Mouse (Mus musculus) spleen, adult 2 months (tissue): ENCODE results near the gene Ndufaf3.
"Not testable (repeated sequence)": the region's sequence is repeated elsewhere in the genome, so short reads cannot be mapped to it uniquely, and the experiment has no call there.

Experiments used
- CTCF ChIP-seq: fragments of 200-500 bp; IDR thresholded peaks from 2 replicates; pipeline ENCODE4 v1.5.1; 2011; ENCODE audit warnings: mild to moderate bottlenecking, inconsistent platforms; ENCODE audit not compliant: insufficient read depth, insufficient read length, insufficient replicate concordance; ENCODE audit errors: extremely low read depth
- POLR2A ChIP-seq: fragments of 200-500 bp; IDR thresholded peaks from 2 replicates; pipeline ENCODE4 v1.6.1; 2011; ENCODE audit warnings: low read depth, low read length, inconsistent platforms

DNA sequence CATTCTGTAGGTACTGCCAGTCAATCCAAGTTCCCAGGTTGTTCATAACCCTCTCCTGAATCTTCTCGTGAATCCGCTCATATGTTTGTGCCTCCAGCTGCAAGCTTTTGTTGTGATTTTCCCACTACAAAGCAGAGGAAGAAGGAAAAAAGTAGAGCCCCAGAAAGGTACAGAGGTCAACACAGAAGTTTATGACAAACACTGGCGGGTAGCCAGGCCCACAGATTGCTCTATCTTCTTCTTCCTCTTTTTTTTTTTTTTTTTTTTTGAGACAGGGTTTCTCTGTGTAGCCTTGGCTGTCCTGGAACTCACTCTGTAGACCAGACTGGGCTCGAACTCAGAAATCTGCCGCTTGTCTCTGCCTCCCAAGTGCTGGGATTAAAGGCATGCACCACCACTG lies 40.7 kb upstream of the Ndufaf3 start:
- not testable (repeated sequence) for TF ChIP-seq CTCF, POLR2A
